Mouse (Mus musculus) limb, embryonic 14.5 days (tissue): Measurements from ENCODE around the gene Plcl1. TPM values are rescaled to one million over a fixed set of nuclear protein-coding genes. Genes with fewer than 3 reads are reported as not detected.

ENCODE experiments used
- ATAC-seq: fragments of 200-750 bp; cut with Nextera tagmentation; 2 replicates; pipeline ENCODE4 v1.8.0; 2017; ENCODE audit warnings: low read depth, moderate number of reproducible peaks, moderate TSS enrichment; ENCODE audit not compliant: low FRiP score
- DNase-seq: peaks from one replicate; pipeline ENCODE4 v3.0.0-alpha.2; 2015; ENCODE audit warnings: low spot score
- H3K27ac ChIP-seq: fragments of 300-500 bp; sonication (generic); replicated peaks from 2 replicates; pipeline ENCODE4 v1.5.1; 2014; ENCODE audit warnings: low read depth, mild to moderate bottlenecking, low read length, moderate library complexity, mixed read lengths
- H3K27me3 ChIP-seq: fragments of 300-500 bp; sonication (generic); 2 replicates; pipeline ENCODE4 v1.6.1; 2014; ENCODE audit warnings: low read length, mixed read lengths; ENCODE audit not compliant: control insufficient read depth, insufficient read depth
- H3K36me3 ChIP-seq: fragments of 300-500 bp; sonication (generic); 2 replicates; pipeline ENCODE4 v1.6.1; 2014; ENCODE audit warnings: mild to moderate bottlenecking, low read length, moderate library complexity, mixed read lengths; ENCODE audit not compliant: control insufficient read depth, insufficient read depth
- H3K4me1 ChIP-seq: fragments of 300-500 bp; sonication (generic); 2 replicates; pipeline ENCODE4 v1.6.1; 2014; ENCODE audit warnings: antibody characterized with exemption, low read length, mixed read lengths; ENCODE audit not compliant: control insufficient read depth, insufficient read depth
- H3K4me2 ChIP-seq: fragments of 300-500 bp; sonication (generic); replicated peaks from 2 replicates; pipeline ENCODE4 v1.6.1; 2014; ENCODE audit warnings: low read depth, mild to moderate bottlenecking, low read length, moderate library complexity; ENCODE audit not compliant: severe bottlenecking
- H3K4me3 ChIP-seq: fragments of 300-500 bp; sonication (generic); replicated peaks from 2 replicates; pipeline ENCODE4 v1.5.1; 2014; ENCODE audit warnings: low read length
- H3K9ac ChIP-seq: fragments of 300-500 bp; sonication (generic); 2 replicates; pipeline ENCODE4 v1.6.1; 2014; ENCODE audit warnings: mild to moderate bottlenecking, low read depth, low read length, moderate library complexity; ENCODE audit not compliant: severe bottlenecking
- H3K9me3 ChIP-seq: fragments of 300-500 bp; sonication (generic); 2 replicates; pipeline ENCODE4 v1.6.1; 2016; ENCODE audit warnings: low read length; ENCODE audit not compliant: control insufficient read depth
- POLR2A ChIP-seq: fragments of 200-500 bp; IDR thresholded peaks from 2 replicates; pipeline ENCODE4 v1.8.0; 2012; ENCODE audit warnings: inconsistent platforms, mild to moderate bottlenecking, moderate library complexity, borderline replicate concordance; ENCODE audit not compliant: insufficient read depth, insufficient read length; ENCODE audit errors: extremely low read depth
- WGBS: fragments of 180-500 bp; shearing (Covaris S2); extraction: QIAGEN DNeasy Blood & Tissue Kit; methylation state at CpG from one replicate; pipeline ENCODE4 v1.1.7; 2014; 5-methylcytosine and 5-hydroxymethylcytosine counted together
- polyA plus RNA-seq, 2 experiments: library from polyadenylated mRNA; depleted of rRNA in 1 of 2; stranded (reverse) in 1 of 2; unstranded in 1 of 2; fragments of >200 nt; fragmentation: Nextera tagmentation in 1 of 2; extraction: Ambion mirVana in 1 of 2; gene quantifications; 2 replicates each; pipeline versions ENCODE4 v1.2.1 to v1.2.3; 2012 to 2014

Gene Plcl1
- polyA plus RNA-seq, 2 experiments = 1.8 to 2.3 TPM

- no peak for ATAC-seq
- WGBS = 48% methylated on average over 6 of the region's 6 CpGs
- Histone ChIP-seq H3K27me3 (no peaks in the 10 kb centered on the region), H3K9ac (no peak overlapping the region), H3K4me1 (no peaks in the 10 kb centered on the region), H3K27ac (no peak overlapping the region), H3K36me3 (no peaks in the 10 kb centered on the region), H3K4me2 (no peak overlapping the region), H3K9me3 (no peaks in the 10 kb centered on the region), H3K4me3 (no peak overlapping the region)
- TF ChIP-seq POLR2A = no peak
- no peak for DNase-seq
These were observed 387.1 kb downstream of the Plcl1 start for GRCm38 (mm10) chr1:55792817-55793216.

Other genes starting within 250 kb of the Plcl1 start
- gene Rftn2, start 179.1 kb upstream of the Plcl1 start, polyA plus RNA-seq (2012; rRNA removed) = 22.9 and 24.3 TPM in 2 replicates
- 27.0 and 29.6 TPM in 2 replicates for gene Rftn2, start 179.1 kb upstream of the Plcl1 start, polyA plus RNA-seq (2014; fragmentation: Nextera tagmentation; extraction: Ambion mirVana)
- 2.4 TPM in 2 replicates for gene Mars2, start 168.7 kb upstream of the Plcl1 start, polyA plus RNA-seq (2012; rRNA removed)
- 2.3 and 2.9 TPM in 2 replicates for gene Mars2, start 168.7 kb upstream of the Plcl1 start, polyA plus RNA-seq (2014; fragmentation: Nextera tagmentation; extraction: Ambion mirVana)
- 0.23 and 0.24 TPM in 2 replicates for gene Boll, start 42.5 kb upstream of the Plcl1 start, polyA plus RNA-seq (2012; rRNA removed)
- gene Boll, start 42.5 kb upstream of the Plcl1 start, polyA plus RNA-seq (2014; fragmentation: Nextera tagmentation; extraction: Ambion mirVana) = 0.22 and 0.99 TPM in 2 replicates